Mouse (Mus musculus) liver, postnatal 0 days (tissue): Measurements from ENCODE around the gene Ttll11.

Source experiments
- CTCF ChIP-seq: sonication (generic); IDR thresholded peaks from 2 replicates; pipeline ENCODE4 v1.5.1; 2016; ENCODE audit warnings: antibody characterized with exemption, low read depth
- EP300 ChIP-seq: IDR thresholded peaks from 2 replicates; pipeline ENCODE4 v1.6.1; 2016; ENCODE audit warnings: antibody characterized with exemption, low read depth, mild to moderate bottlenecking

GRCm38 (mm10) chr2:35979644-35980021 is at the start of gene Ttll11:
- no peak for TF ChIP-seq CTCF
- no peak for TF ChIP-seq EP300
